Mouse (Mus musculus): ENCODE measurements around the gene Bend5. TPM values are rescaled to one million over a fixed set of nuclear protein-coding genes. Genes with fewer than 3 reads are reported as not detected.

Bend5 gene
- polyA plus RNA-seq, 1 experiment: 24.3 TPM

- H3K4me1 ChIP-seq (ENCODE audit: control insufficient read depth, insufficient read depth, low read length): peaks cover 45% of the 10 kb centered on the region
- no peaks in the 10 kb centered on the region; the same call in 1 of the 2 replicates for H3K36me3 ChIP-seq (ENCODE audit: control insufficient read depth, insufficient read depth, low read length)
- H3K27me3 ChIP-seq (replicated peaks; ENCODE audit: control insufficient read depth, insufficient read depth, low read length): no peaks in the 10 kb centered on the region
- peak; percentile 79 for DNase-seq
- H3K27ac ChIP-seq (ENCODE audit: insufficient read depth, low read depth, low read length): peak overlapping the region; percentile 90
- 51% methylated on average over 1 of the region's 1 CpGs for WGBS
- no peak overlapping the region for H3K4me3 ChIP-seq (ENCODE audit: insufficient read depth, low read depth, low read length)
- TF ChIP-seq POLR2A (IDR thresholded peaks at IDR 0.05; ENCODE audit: low read depth, low read length) (no peak), CTCF (conservative IDR thresholded peaks at IDR 0.05; ENCODE audit: insufficient read depth, insufficient read length, low read depth, low read length) (no peak)
These were observed 4.7 kb downstream of the Bend5 start for GRCm38 (mm10) chr4:111419476-111419875.

DNA sequence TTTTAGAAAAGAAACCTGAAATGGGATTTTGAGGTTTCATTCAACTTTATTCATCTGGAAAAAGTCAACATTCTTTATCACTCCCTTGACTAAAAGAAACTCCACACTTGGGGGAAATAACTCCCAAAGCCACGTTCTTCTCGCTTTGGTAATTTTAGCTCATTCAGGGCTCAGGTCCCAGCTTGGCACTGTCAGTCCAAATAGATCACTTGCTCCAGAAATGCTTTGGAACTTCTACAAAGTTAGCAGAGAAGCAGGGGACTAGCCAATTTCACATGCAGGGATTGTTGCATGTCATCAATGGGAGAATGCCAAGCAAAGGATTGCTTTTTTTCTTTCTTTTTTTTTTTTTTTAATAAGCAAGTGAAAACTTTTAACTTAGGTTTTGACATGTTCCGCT is 5.2 kb downstream of the Bend5 start:
- peaks cover 46% of the 10 kb centered on the region for H3K4me1 ChIP-seq (ENCODE audit: control insufficient read depth, insufficient read depth, low read length)
- peak overlapping the region; percentile 90 for H3K27ac ChIP-seq (ENCODE audit: insufficient read depth, low read depth, low read length)
- H3K27me3 ChIP-seq (replicated peaks; ENCODE audit: control insufficient read depth, insufficient read depth, low read length): no peaks in the 10 kb centered on the region
- no peak for DNase-seq
- H3K4me3 ChIP-seq (ENCODE audit: insufficient read depth, low read depth, low read length): no peak overlapping the region
- TF ChIP-seq CTCF (conservative IDR thresholded peaks at IDR 0.05; ENCODE audit: insufficient read depth, insufficient read length, low read depth, low read length) (no peak), POLR2A (IDR thresholded peaks at IDR 0.05; ENCODE audit: low read depth, low read length) (no peak)
- H3K36me3 ChIP-seq (ENCODE audit: control insufficient read depth, insufficient read depth, low read length): no peaks in the 10 kb centered on the region; the same call in 1 of the 2 replicates
- 53% methylated on average over 3 of the region's 3 CpGs for WGBS

DNA sequence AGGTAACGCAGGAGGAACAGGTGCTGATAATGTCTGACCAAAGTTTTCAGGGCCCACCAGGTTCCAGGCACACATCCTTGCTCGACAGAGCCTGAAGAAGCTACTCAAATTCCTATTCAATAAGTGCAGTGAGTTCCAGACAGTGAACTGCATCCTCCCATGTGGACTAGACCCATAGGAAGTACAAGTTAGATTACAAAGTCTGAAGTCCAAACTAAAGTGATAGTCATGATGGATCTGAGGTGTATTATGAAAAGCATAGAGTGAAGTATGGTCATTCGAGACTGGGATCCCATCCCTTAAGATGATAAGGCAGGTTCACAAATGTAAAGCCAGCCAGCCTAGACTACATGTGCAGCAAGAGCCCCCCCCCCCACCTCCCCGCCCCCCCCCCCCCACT is 6.1 kb downstream of the Bend5 start:
- no peak for TF ChIP-seq CTCF (conservative IDR thresholded peaks at IDR 0.05; ENCODE audit: insufficient read depth, insufficient read length, low read depth, low read length)
- no peak for TF ChIP-seq POLR2A (IDR thresholded peaks at IDR 0.05; ENCODE audit: low read depth, low read length)
- H3K4me3 ChIP-seq (ENCODE audit: insufficient read depth, low read depth, low read length): no peak overlapping the region
- no peak for DNase-seq
- 63% methylated on average over 4 of the region's 4 CpGs for WGBS
- H3K27ac ChIP-seq (ENCODE audit: insufficient read depth, low read depth, low read length): 0 out of 2 replicates have a peak overlapping the region, but pooled peaks have one; percentile 30
- H3K27me3 ChIP-seq (replicated peaks; ENCODE audit: control insufficient read depth, insufficient read depth, low read length): no peaks in the 10 kb centered on the region
- no peaks in the 10 kb centered on the region; the same call in 1 of the 2 replicates for H3K36me3 ChIP-seq (ENCODE audit: control insufficient read depth, insufficient read depth, low read length)
- H3K4me1 ChIP-seq (ENCODE audit: control insufficient read depth, insufficient read depth, low read length): peaks cover 42% of the 10 kb centered on the region

DNA sequence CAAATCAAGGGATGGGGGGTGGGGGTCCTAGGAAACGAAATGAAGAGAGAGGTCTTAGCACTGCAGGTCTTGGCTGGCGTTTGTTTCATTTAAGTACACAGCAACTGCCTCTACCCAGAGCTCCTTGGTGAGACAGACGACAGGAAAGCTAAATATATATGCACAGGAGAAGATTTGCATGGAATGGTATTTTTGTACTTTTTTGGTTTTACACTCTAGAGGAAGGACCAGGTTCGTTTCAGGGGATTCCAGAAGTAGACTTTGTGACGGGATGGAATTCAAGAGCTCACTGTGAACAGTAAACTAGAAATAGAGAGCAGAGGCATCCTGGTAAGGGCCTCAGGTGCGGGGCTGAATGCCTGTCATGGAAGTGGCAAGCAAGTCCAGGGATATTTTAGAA is 7.0 kb downstream of the Bend5 start:
- Histone ChIP-seq H3K27ac (ENCODE audit: insufficient read depth, low read depth, low read length) (0 out of 2 replicates have a peak overlapping the region, but pooled peaks have one; percentile 24), H3K4me1 (ENCODE audit: control insufficient read depth, insufficient read depth, low read length) (peaks cover 41% of the 10 kb centered on the region), H3K27me3 (replicated peaks; ENCODE audit: control insufficient read depth, insufficient read depth, low read length) (no peaks in the 10 kb centered on the region), H3K36me3 (ENCODE audit: control insufficient read depth, insufficient read depth, low read length) (no peaks in the 10 kb centered on the region; the same call in 1 of the 2 replicates), H3K4me3 (ENCODE audit: insufficient read depth, low read depth, low read length) (no peak overlapping the region)
- no peak for DNase-seq
- no peak for TF ChIP-seq POLR2A (IDR thresholded peaks at IDR 0.05; ENCODE audit: low read depth, low read length)
- TF ChIP-seq CTCF (conservative IDR thresholded peaks at IDR 0.05; ENCODE audit: insufficient read depth, insufficient read length, low read depth, low read length): no peak
- WGBS: 71% methylated on average over 6 of the region's 6 CpGs

GRCm38 (mm10) chr4:111424371-111424950 is 9.7 kb downstream of the Bend5 start:
- TF ChIP-seq POLR2A (IDR thresholded peaks at IDR 0.05; ENCODE audit: low read depth, low read length): no peak
- TF ChIP-seq CTCF (conservative IDR thresholded peaks at IDR 0.05; ENCODE audit: insufficient read depth, insufficient read length, low read depth, low read length): no peak
- 84% methylated on average over 1 of the region's 1 CpGs for WGBS

DNA sequence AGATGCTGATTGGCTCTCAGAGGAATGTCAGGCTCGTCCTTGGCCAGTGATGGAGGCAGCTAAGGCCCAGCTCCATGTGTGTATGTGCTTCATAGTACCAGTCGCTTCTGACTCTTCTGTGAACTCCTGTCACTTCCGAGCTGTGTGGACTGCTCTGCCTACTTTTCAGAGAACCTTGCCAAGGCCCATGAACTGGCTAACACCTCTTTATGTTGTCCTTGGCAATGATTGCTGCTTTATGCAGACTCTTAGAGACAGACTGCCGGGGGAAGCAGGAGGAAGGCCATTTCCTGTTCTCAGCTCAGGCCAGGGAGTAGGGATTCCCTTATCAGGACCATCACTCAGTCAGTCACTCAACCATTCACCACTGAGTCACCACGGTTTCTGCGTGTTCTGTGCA is 10.4 kb downstream of the Bend5 start:
- no peak for DNase-seq
- 26% methylated on average over 6 of the region's 6 CpGs for WGBS
- peaks cover 23% of the 10 kb centered on the region for H3K4me1 ChIP-seq (ENCODE audit: control insufficient read depth, insufficient read depth, low read length)
- no peak for TF ChIP-seq CTCF (conservative IDR thresholded peaks at IDR 0.05; ENCODE audit: insufficient read depth, insufficient read length, low read depth, low read length)
- TF ChIP-seq POLR2A (IDR thresholded peaks at IDR 0.05; ENCODE audit: low read depth, low read length): no peak
- no peaks in the 10 kb centered on the region for H3K27me3 ChIP-seq (replicated peaks; ENCODE audit: control insufficient read depth, insufficient read depth, low read length)
- no peak overlapping the region for H3K27ac ChIP-seq (ENCODE audit: insufficient read depth, low read depth, low read length)
- no peaks in the 10 kb centered on the region; the same call in 1 of the 2 replicates for H3K36me3 ChIP-seq (ENCODE audit: control insufficient read depth, insufficient read depth, low read length)
- no peak overlapping the region for H3K4me3 ChIP-seq (ENCODE audit: insufficient read depth, low read depth, low read length)

More at GRCm38 (mm10) chr4:111424371-111424950, 9.7 kb downstream of the Bend5 start:
- H3K27me3 ChIP-seq (replicated peaks; ENCODE audit: control insufficient read depth, insufficient read depth, low read length): no peaks in the 10 kb centered on the region
- DNase-seq: no peak
- no peaks in the 10 kb centered on the region; the same call in 1 of the 2 replicates for H3K36me3 ChIP-seq (ENCODE audit: control insufficient read depth, insufficient read depth, low read length)
- no peak overlapping the region for H3K27ac ChIP-seq (ENCODE audit: insufficient read depth, low read depth, low read length)
- peaks cover 25% of the 10 kb centered on the region for H3K4me1 ChIP-seq (ENCODE audit: control insufficient read depth, insufficient read depth, low read length)
- H3K4me3 ChIP-seq (ENCODE audit: insufficient read depth, low read depth, low read length): no peak overlapping the region

GRCm38 (mm10) chr4:111431186-111431585 is 16.4 kb downstream of the Bend5 start:
- H3K4me1 ChIP-seq (ENCODE audit: control insufficient read depth, insufficient read depth, low read length): no peaks in the 10 kb centered on the region
- DNase-seq: no peak
- H3K27ac ChIP-seq (ENCODE audit: insufficient read depth, low read depth, low read length): no peak overlapping the region
- WGBS: 80% methylated on average over 2 of the region's 2 CpGs
- TF ChIP-seq CTCF (conservative IDR thresholded peaks at IDR 0.05; ENCODE audit: insufficient read depth, insufficient read length, low read depth, low read length) (no peak), POLR2A (IDR thresholded peaks at IDR 0.05; ENCODE audit: low read depth, low read length) (no peak)
- H3K4me3 ChIP-seq (ENCODE audit: insufficient read depth, low read depth, low read length): no peak overlapping the region
- H3K36me3 ChIP-seq (ENCODE audit: control insufficient read depth, insufficient read depth, low read length): peaks cover 3% of the 10 kb centered on the region
- H3K27me3 ChIP-seq (replicated peaks; ENCODE audit: control insufficient read depth, insufficient read depth, low read length): no peaks in the 10 kb centered on the region
